Mouse (Mus musculus): ENCODE measurements around the gene Ndufa11. TPM values are rescaled to one million over a fixed set of nuclear protein-coding genes. Genes with fewer than 3 reads are reported as not detected.

Ndufa11 gene
- total and polyA plus RNA-seq, 3 experiments = 748 to 1,786 (median 906) TPM

GRCm38 (mm10) chr17:56728117-56728516, 10.6 kb downstream of the Ndufa11 start:
- no peaks in the 10 kb centered on the region for H3K27me3 ChIP-seq (ENCODE audit: control insufficient read depth, insufficient read depth, low read length)
- WGBS = 4% methylated on average over 12 of the region's 12 CpGs
- no peaks in the 10 kb centered on the region for H3K79me2 ChIP-seq (replicated peaks; ENCODE audit: control insufficient read depth, insufficient read depth, low read length)
- intact Hi-C loops (cut with DNase I) = no loop called here
- H3K4me3 ChIP-seq = no peak overlapping the region
- no peak overlapping the region for H3K27ac ChIP-seq
- no peak for TF ChIP-seq CTCF (IDR thresholded peaks at IDR 0.05)
- TF ChIP-seq POLR2A (IDR thresholded peaks at IDR 0.05; ENCODE audit: insufficient read depth, low read depth, low read length) = no peak
- no peak for TF ChIP-seq EP300 (IDR thresholded peaks at IDR 0.05; ENCODE audit: insufficient read depth, low read depth, low read length)
- H3K4me1 ChIP-seq (ENCODE audit: control insufficient read depth, insufficient read depth, low read length) = peaks cover 2% of the 10 kb centered on the region
- H3K36me3 ChIP-seq (ENCODE audit: control insufficient read depth, insufficient read depth, low read length) = no peaks in the 10 kb centered on the region
- no peak overlapping the region for H3K9ac ChIP-seq (ENCODE audit: low read depth, low read length)
- DNase-seq = no peak

DNA sequence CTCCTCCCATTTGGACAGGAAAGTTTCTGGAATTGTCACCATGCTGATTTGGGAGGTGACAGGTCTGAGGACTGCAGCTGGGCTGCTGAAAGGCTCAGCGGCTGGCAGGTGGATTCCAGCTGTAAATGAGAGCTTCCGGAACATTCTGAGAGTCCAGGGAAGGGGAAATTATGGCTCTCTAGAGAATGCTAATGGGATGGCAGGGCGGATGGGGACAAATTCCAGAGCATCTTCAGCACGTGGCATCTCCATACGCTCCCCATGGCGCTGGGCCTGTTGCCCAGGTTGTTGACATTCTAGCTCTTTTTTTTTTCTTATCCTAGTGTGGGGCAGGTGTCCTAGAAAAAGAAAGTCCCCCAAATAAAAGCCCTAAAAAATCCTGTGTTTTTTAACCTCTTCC, 11.6 kb downstream of the Ndufa11 start:
- H3K4me3 ChIP-seq = no peak overlapping the region
- TF ChIP-seq EP300 (IDR thresholded peaks at IDR 0.05; ENCODE audit: insufficient read depth, low read depth, low read length) (no peak), POLR2A (IDR thresholded peaks at IDR 0.05; ENCODE audit: insufficient read depth, low read depth, low read length) (no peak), CTCF (IDR thresholded peaks at IDR 0.05) (no peak)
- no peak for DNase-seq
- no peak overlapping the region for H3K9ac ChIP-seq (ENCODE audit: low read depth, low read length)
- intact Hi-C loops (cut with DNase I) = no loop called here
- H3K27ac ChIP-seq = no peak overlapping the region
- no peaks in the 10 kb centered on the region for H3K79me2 ChIP-seq (replicated peaks; ENCODE audit: control insufficient read depth, insufficient read depth, low read length)
- no peaks in the 10 kb centered on the region for H3K36me3 ChIP-seq (ENCODE audit: control insufficient read depth, insufficient read depth, low read length)
- WGBS = 24% methylated on average over 6 of the region's 6 CpGs
- no peaks in the 10 kb centered on the region for H3K27me3 ChIP-seq (ENCODE audit: control insufficient read depth, insufficient read depth, low read length)
- peaks cover 2% of the 10 kb centered on the region for H3K4me1 ChIP-seq (ENCODE audit: control insufficient read depth, insufficient read depth, low read length)

GRCm38 (mm10) chr17:56729656-56730055, 12.1 kb downstream of the Ndufa11 start:
- WGBS = 73% methylated on average over 2 of the region's 2 CpGs
- no peak for TF ChIP-seq CTCF (IDR thresholded peaks at IDR 0.05)
- TF ChIP-seq POLR2A (IDR thresholded peaks at IDR 0.05; ENCODE audit: insufficient read depth, low read depth, low read length) = no peak
- no peak for TF ChIP-seq EP300 (IDR thresholded peaks at IDR 0.05; ENCODE audit: insufficient read depth, low read depth, low read length)

DNA sequence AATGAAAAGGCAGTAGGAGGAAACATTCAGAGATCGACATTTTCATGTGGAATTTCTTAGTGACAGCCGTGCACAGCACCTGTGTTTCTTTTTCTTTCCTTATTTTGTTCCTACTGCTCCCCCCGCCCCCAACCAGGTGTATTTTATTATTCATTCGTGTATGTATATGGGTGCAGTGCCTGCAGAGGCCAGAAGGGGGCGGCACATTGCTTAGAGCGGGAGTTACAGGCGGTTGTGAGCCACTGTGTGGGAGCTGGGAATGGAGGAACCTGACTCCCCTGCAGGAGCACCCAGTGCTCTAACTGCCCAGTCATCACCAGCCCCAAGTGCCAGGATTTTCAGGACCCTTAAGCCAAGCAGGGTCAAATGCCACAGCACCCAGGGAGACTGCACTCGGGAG, 19.0 kb downstream of the Ndufa11 start:
- Histone ChIP-seq H3K27me3 (ENCODE audit: control insufficient read depth, insufficient read depth, low read length) (no peaks in the 10 kb centered on the region), H3K9ac (ENCODE audit: low read depth, low read length) (no peak overlapping the region), H3K4me3 (no peak overlapping the region), H3K79me2 (replicated peaks; ENCODE audit: control insufficient read depth, insufficient read depth, low read length) (no peaks in the 10 kb centered on the region), H3K27ac (no peak overlapping the region), H3K36me3 (ENCODE audit: control insufficient read depth, insufficient read depth, low read length) (no peaks in the 10 kb centered on the region), H3K4me1 (ENCODE audit: control insufficient read depth, insufficient read depth, low read length) (peaks cover 3% of the 10 kb centered on the region; the same call in 1 of the 2 replicates)
- TF ChIP-seq CTCF (IDR thresholded peaks at IDR 0.05) = peak; percentile 47
- TF ChIP-seq EP300 (IDR thresholded peaks at IDR 0.05; ENCODE audit: insufficient read depth, low read depth, low read length) = no peak
- no peak for DNase-seq
- 45% methylated on average over 8 of the region's 8 CpGs for whole genome bisulfite sequencing
- intact Hi-C loops (cut with DNase I) = no loop called here

More at GRCm38 (mm10) chr17:56729656-56730055, 12.1 kb downstream of the Ndufa11 start:
- Histone ChIP-seq H3K79me2 (replicated peaks; ENCODE audit: control insufficient read depth, insufficient read depth, low read length) (no peaks in the 10 kb centered on the region), H3K27me3 (ENCODE audit: control insufficient read depth, insufficient read depth, low read length) (no peaks in the 10 kb centered on the region), H3K4me1 (ENCODE audit: control insufficient read depth, insufficient read depth, low read length) (peaks cover 2% of the 10 kb centered on the region), H3K4me3 (no peak overlapping the region), H3K9ac (ENCODE audit: low read depth, low read length) (no peak overlapping the region), H3K36me3 (ENCODE audit: control insufficient read depth, insufficient read depth, low read length) (no peaks in the 10 kb centered on the region), H3K27ac (no peak overlapping the region)
- DNase-seq = no peak
- intact Hi-C loops (cut with DNase I) = no loop called here

DNA sequence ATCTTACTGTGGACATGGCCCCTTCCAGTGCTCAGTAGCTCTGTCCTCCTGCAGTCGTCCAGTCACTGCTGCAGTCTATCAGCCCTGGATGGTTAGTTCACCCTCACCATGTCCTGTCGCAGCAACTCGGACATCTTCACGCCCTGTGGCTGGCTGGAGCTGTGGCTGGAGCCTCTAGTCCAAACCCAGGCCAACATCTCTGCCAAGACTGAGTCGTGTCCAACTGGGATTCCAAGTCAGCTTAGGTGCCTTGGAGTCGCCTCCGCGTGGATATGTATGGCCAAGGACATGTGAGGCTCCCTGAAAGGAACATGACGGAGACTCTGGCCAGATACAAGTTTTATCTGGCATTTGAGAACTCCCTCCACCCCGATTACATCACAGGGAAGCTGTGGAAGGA, 20.7 kb downstream of the Ndufa11 start:
- no peaks in the 10 kb centered on the region for H3K27me3 ChIP-seq (ENCODE audit: control insufficient read depth, insufficient read depth, low read length)
- no peak overlapping the region for H3K27ac ChIP-seq
- no peak overlapping the region for H3K9ac ChIP-seq (ENCODE audit: low read depth, low read length)
- H3K36me3 ChIP-seq (ENCODE audit: control insufficient read depth, insufficient read depth, low read length) = no peaks in the 10 kb centered on the region
- DNase-seq = no peak
- H3K4me3 ChIP-seq = no peak overlapping the region
- TF ChIP-seq EP300 (IDR thresholded peaks at IDR 0.05; ENCODE audit: insufficient read depth, low read depth, low read length) = no peak
- no peaks in the 10 kb centered on the region for H3K79me2 ChIP-seq (replicated peaks; ENCODE audit: control insufficient read depth, insufficient read depth, low read length)
- intact Hi-C loops (cut with DNase I) = no loop called here
- H3K4me1 ChIP-seq (ENCODE audit: control insufficient read depth, insufficient read depth, low read length) = peaks cover 3% of the 10 kb centered on the region; the same call in 1 of the 2 replicates
- 51% methylated on average over 10 of the region's 10 CpGs for WGBS

DNA sequence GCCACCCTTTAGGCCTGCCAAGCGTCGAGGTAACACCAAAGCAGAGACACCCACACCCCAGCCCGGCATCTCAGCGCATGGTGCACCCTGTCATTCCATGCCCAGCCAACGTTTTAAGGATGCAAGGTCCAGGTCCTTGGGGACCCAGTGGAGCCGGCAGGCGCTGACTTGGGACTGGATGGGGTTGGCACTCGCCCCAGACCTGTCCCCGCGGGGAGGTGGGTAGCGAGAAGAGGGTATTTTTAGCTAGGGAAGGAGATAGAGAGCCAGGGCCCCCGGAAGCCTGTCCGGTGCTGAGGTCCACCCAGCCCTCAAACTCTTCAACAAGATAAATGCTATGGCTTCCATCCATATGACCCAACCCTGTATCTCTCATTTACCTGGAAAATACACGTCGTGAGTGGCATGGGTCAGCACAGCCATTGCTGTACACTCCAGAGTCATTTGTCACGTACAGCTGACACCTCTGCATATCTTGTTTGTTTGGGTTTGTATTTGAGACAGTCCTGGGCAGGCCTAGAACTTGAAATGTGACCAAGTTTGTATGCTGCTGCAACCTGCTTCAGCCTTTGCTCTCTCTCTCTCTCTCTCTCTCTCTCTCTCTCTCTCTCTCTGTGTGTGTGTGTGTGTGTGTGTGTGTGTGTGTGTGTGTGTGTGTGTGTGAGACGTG, 22.7 kb downstream of the Ndufa11 start:
- Histone ChIP-seq H3K79me2 (replicated peaks; ENCODE audit: control insufficient read depth, insufficient read depth, low read length) (no peaks in the 10 kb centered on the region), H3K4me1 (ENCODE audit: control insufficient read depth, insufficient read depth, low read length) (peaks cover 3% of the 10 kb centered on the region; the same call in 1 of the 2 replicates), H3K27ac (no peak overlapping the region), H3K27me3 (ENCODE audit: control insufficient read depth, insufficient read depth, low read length) (no peaks in the 10 kb centered on the region), H3K9ac (ENCODE audit: low read depth, low read length) (no peak overlapping the region), H3K36me3 (ENCODE audit: control insufficient read depth, insufficient read depth, low read length) (no peaks in the 10 kb centered on the region), H3K4me3 (no peak overlapping the region)
- DNase-seq = peak in 1 of 2 experiments; percentile 43
- 34% methylated on average over 17 of the region's 17 CpGs for WGBS
- intact Hi-C loops (cut with DNase I) = no loop called here
- TF ChIP-seq EP300 (IDR thresholded peaks at IDR 0.05; ENCODE audit: insufficient read depth, low read depth, low read length) (no peak), CTCF (IDR thresholded peaks at IDR 0.05) (no peak), POLR2A (IDR thresholded peaks at IDR 0.05; ENCODE audit: insufficient read depth, low read depth, low read length) (no peak)
